In the genomic region with DNA sequence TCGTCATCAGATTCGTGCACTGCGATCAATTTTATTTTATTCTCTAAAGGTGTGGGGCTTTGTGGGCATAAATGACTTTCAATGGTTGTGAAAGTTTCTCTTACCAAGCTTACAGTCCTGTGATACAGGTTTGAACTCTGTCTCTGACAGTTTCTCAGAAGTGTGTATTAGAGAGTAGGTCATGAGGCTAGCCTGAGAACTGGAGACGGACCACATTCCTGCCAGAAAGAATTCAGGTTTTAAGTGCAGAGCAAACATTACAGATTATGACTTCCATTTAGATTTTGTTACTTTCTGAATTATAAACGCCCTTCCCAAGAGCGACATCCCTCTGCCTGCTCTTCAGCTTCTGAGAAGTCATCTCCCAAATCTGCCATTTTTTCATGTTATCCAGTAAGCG, we compare ENCODE assay signal across 10 mouse cellular contexts. TPM values are rescaled to one million over a fixed set of nuclear protein-coding genes. Genes with fewer than 3 reads are reported as not detected.
A peak's percentile ranks its signal among the peaks of the same experiment; 100 is the strongest.
DNase-seq lines count a peak whose midpoint lies in the region; ATAC-seq and TF ChIP-seq lines count a peak whose summit lies in the region.
"Had no signal": no experiment of that assay in that cellular context is flagged by ENCODE, and none has a peak within 500 bp of the region (broad histone marks: within the 10 kb centered on the region; RNA-seq: fewer than 3 reads in every experiment).

No protein-coding gene starts in this region.

- H3K36me3 ChIP-seq in embryonic facial prominence, embryonic 15.5 days, result no peaks in the 10 kb centered on the region
- H3K36me3 ChIP-seq in intestine, embryonic 15.5 days, result no peaks in the 10 kb centered on the region
- H3K36me3 ChIP-seq in myocyte (ENCODE audit: control insufficient read depth, insufficient read depth), result no peaks in the 10 kb centered on the region

- TF ChIP-seq CTCF in lung, adult 2 months (IDR thresholded peaks at IDR 0.05; ENCODE audit: insufficient read depth, low read length), result no peak

- peak overlapping the region; percentile 85 for H3K27ac ChIP-seq in embryonic facial prominence, embryonic 15.5 days (replicated peaks)
- H3K27ac ChIP-seq in intestine, embryonic 15.5 days, result no peak overlapping the region

- H3K79me2 ChIP-seq in myocyte (ENCODE audit: control insufficient read depth, insufficient read depth), result no peaks in the 10 kb centered on the region

- 0 out of 2 replicates have a peak overlapping the region, but pooled peaks have one; percentile 28 for H3K9ac ChIP-seq in embryonic facial prominence, embryonic 15.5 days
- no peak overlapping the region; the same call in 1 of the 2 replicates for H3K9ac ChIP-seq in intestine, embryonic 15.5 days

- H3K4me3 ChIP-seq in lung, adult 2 months (replicated peaks; ENCODE audit: extremely low read depth, low read depth, low read length), result peak overlapping the region; percentile 28
- H3K4me3 ChIP-seq in embryonic facial prominence, embryonic 15.5 days (replicated peaks), result peak overlapping the region; percentile 55
- peak overlapping the region; percentile 46 for H3K4me3 ChIP-seq in intestine, embryonic 15.5 days (replicated peaks)
- peak overlapping the region; percentile 28 for H3K4me3 ChIP-seq in myocyte

- no peak for ATAC-seq in embryonic facial prominence, embryonic 15.5 days (ENCODE audit: insufficient number of reproducible peaks, low FRiP score, low TSS enrichment, low read depth)
- peak; percentile 16; the same call in 1 of the 2 replicates for ATAC-seq in intestine, embryonic 15.5 days

- H3ac ChIP-seq in myocyte (ENCODE audit: control insufficient read depth, insufficient read length), result no peak overlapping the region

- TF ChIP-seq POLR2A in lung, adult 2 months (IDR thresholded peaks at IDR 0.05; ENCODE audit: borderline replicate concordance, extremely low read depth, low read depth, low read length), result no peak
- no peak for TF ChIP-seq POLR2A in myocyte (IDR thresholded peaks at IDR 0.05; ENCODE audit: insufficient read length, low read depth)

- DNase-seq in lung, adult 2 months, result no peak
- DNase-seq in lung, postnatal 14 days, result no peak
- DNase-seq in left cerebral cortex, adult 8-10 months (ENCODE audit: low spot score in 2 of 2), result no peak
- no peak for DNase-seq in right cerebral cortex, postnatal 14 days
- DNase-seq in layer of hippocampus, adult 9-10 months (ENCODE audit: low spot score), result no peak

- H3K4me1 ChIP-seq in lung, adult 2 months (ENCODE audit: control insufficient read depth, insufficient read depth, low read length), result no peaks in the 10 kb centered on the region
- H3K4me1 ChIP-seq in embryonic facial prominence, embryonic 15.5 days, result no peaks in the 10 kb centered on the region
- H3K4me1 ChIP-seq in intestine, embryonic 15.5 days (replicated peaks), result no peaks in the 10 kb centered on the region

- H3K9me3 ChIP-seq in embryonic facial prominence, embryonic 15.5 days (replicated peaks), result no peaks in the 10 kb centered on the region
- no peaks in the 10 kb centered on the region for H3K9me3 ChIP-seq in intestine, embryonic 15.5 days

- H3K27me3 ChIP-seq in embryonic facial prominence, embryonic 15.5 days, result no peaks in the 10 kb centered on the region
- no peaks in the 10 kb centered on the region for H3K27me3 ChIP-seq in intestine, embryonic 15.5 days (replicated peaks)
- H3K27me3 ChIP-seq in myocyte (ENCODE audit: control insufficient read depth, insufficient read depth, insufficient read length), result no peaks in the 10 kb centered on the region

- peak overlapping the region; percentile 76 for H3K4me2 ChIP-seq in embryonic facial prominence, embryonic 15.5 days (replicated peaks)
- H3K4me2 ChIP-seq in intestine, embryonic 15.5 days (replicated peaks), result peak overlapping the region; percentile 71
- peak overlapping the region; percentile 93 for H3K4me2 ChIP-seq in myocyte (ENCODE audit: low read depth)

- WGBS in lung, adult 2 months, result 37% methylated on average over 7 of the region's 7 CpGs
- 32% methylated on average over 7 of the region's 7 CpGs for WGBS in embryonic facial prominence, embryonic 15.5 days
- WGBS in intestine, embryonic 15.5 days, result 29% methylated on average over 7 of the region's 7 CpGs

TF ChIP-seq in myocyte, 11 proteins besides CTCF, POLR2A, EP300 and RAD21:
- no peak for TF ChIP-seq MYOG (IDR thresholded peaks at IDR 0.05; ENCODE audit: control insufficient read depth in 1 of 3, insufficient read depth in 1 of 3, insufficient read length in 2 of 3, low read depth in 2 of 3)
- TF ChIP-seq USF1 (IDR thresholded peaks at IDR 0.05; ENCODE audit: low read depth), result no peak
- no peak for TF ChIP-seq SRF (IDR thresholded peaks at IDR 0.05; ENCODE audit: control insufficient read depth, insufficient read length, low read depth)
- TF ChIP-seq POLR2AphosphoS2 (IDR thresholded peaks at IDR 0.05; ENCODE audit: insufficient read length, low read depth), result no peak
- TF ChIP-seq E2F4 (IDR thresholded peaks at IDR 0.05; ENCODE audit: insufficient read depth), result no peak
- no peak for TF ChIP-seq TCF3 (IDR thresholded peaks at IDR 0.05; ENCODE audit: insufficient read length, low read depth)
- no peak for TF ChIP-seq MYOD1 (IDR thresholded peaks at IDR 0.05; ENCODE audit: control insufficient read depth in 1 of 3, insufficient read length in 2 of 3, low read depth in 2 of 3)
- no peak for TF ChIP-seq TCF12 (IDR thresholded peaks at IDR 0.05; ENCODE audit: insufficient read depth, poor library complexity, severe bottlenecking)
- no peak for TF ChIP-seq CEBPB (IDR thresholded peaks at IDR 0.05; ENCODE audit: insufficient read depth, poor library complexity, severe bottlenecking)
- no peak for TF ChIP-seq REST (IDR thresholded peaks at IDR 0.05; ENCODE audit: insufficient read depth, insufficient read length)
- no peak for TF ChIP-seq MAX (IDR thresholded peaks at IDR 0.05; ENCODE audit: low read depth)

RNA-seq across cellular contexts. Expression of a gene that starts 42.7 kb away (rescaled TPM):
- 25.1 and 26.1 TPM in 2 replicates for polyA plus RNA-seq in lung, adult 2 months (2012; rRNA removed)
- 70.7 and 78.0 TPM in 2 replicates for polyA plus RNA-seq in embryonic facial prominence, embryonic 15.5 days (2015; fragmentation: Nextera tagmentation; extraction: Ambion mirVana)
- 47.3 and 49.0 TPM in 2 replicates for polyA plus RNA-seq in intestine, embryonic 15.5 days (2015; fragmentation: Nextera tagmentation; extraction: Ambion mirVana)
- 15.8 TPM for polyA plus RNA-seq in myocyte (2012; fragmentation: generic; extraction: Trizol)
- total RNA-seq in left cerebral cortex, adult 8-10 months (2022), result 10 to 100 TPM; 26.0 to 30.7 (median 27.3) TPM

RNA-seq across cellular contexts. Expression of a gene that starts 47.1 kb away (rescaled TPM):
- 5.2 and 5.8 TPM in 2 replicates for polyA plus RNA-seq in lung, adult 2 months (2012; rRNA removed)
- polyA plus RNA-seq in embryonic facial prominence, embryonic 15.5 days (2015; fragmentation: Nextera tagmentation; extraction: Ambion mirVana), result 32.8 and 34.0 TPM in 2 replicates
- polyA plus RNA-seq in intestine, embryonic 15.5 days (2015; fragmentation: Nextera tagmentation; extraction: Ambion mirVana), result 30.2 and 34.0 TPM in 2 replicates
- polyA plus RNA-seq in myocyte (2012; fragmentation: generic; extraction: Trizol), result 10.0 TPM
- 10 to 100 TPM in 1 of 4 experiments, 1 to 10 TPM in 3; 5.4 to 11.0 (median 7.5) TPM for total RNA-seq in left cerebral cortex, adult 8-10 months (2022)

RNA-seq across cellular contexts. Expression of a gene that starts 57.1 kb away (rescaled TPM):
- 0.87 and 1.5 TPM in 2 replicates for polyA plus RNA-seq in lung, adult 2 months (2012; rRNA removed)
- 4.6 and 4.7 TPM in 2 replicates for polyA plus RNA-seq in embryonic facial prominence, embryonic 15.5 days (2015; fragmentation: Nextera tagmentation; extraction: Ambion mirVana)
- polyA plus RNA-seq in intestine, embryonic 15.5 days (2015; fragmentation: Nextera tagmentation; extraction: Ambion mirVana), result 0.09 and 0.14 TPM in 2 replicates
- not detected for polyA plus RNA-seq in myocyte (2012; fragmentation: generic; extraction: Trizol)
- 1 to 10 TPM; 7.0 to 8.6 (median 8.0) TPM for total RNA-seq in left cerebral cortex, adult 8-10 months (2022)
- total RNA-seq: hematopoietic stem cell, adult 5-6 weeks had no signal
- polyA plus RNA-seq: activated CD4-positive, CD25-positive, alpha-beta regulatory T cell, adult 4 months had no signal
